Mouse (Mus musculus): ENCODE data around the gene Me1.

Me1 gene

DNA sequence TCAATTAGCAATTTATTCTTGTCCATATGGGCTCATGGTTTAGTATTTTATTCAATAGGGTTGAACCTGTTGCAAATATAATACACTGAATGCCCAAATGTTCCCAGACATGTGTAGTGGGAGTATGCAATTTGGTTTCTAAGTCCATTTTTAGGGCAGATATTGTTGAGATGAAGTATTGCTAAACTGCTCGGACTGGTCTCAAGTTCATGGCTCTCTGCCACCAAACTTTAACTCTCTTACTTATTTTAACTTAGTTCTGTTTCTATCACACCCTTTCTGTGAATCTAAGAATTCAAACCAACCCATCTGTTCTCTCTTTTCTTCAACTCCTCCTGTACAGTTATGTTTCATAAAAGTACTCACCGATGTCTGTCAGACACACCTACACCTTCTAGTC lies 35.4 kb downstream of the Me1 start:
- no peak for DNase-seq (ENCODE audit: low read depth, low spot score)

DNA sequence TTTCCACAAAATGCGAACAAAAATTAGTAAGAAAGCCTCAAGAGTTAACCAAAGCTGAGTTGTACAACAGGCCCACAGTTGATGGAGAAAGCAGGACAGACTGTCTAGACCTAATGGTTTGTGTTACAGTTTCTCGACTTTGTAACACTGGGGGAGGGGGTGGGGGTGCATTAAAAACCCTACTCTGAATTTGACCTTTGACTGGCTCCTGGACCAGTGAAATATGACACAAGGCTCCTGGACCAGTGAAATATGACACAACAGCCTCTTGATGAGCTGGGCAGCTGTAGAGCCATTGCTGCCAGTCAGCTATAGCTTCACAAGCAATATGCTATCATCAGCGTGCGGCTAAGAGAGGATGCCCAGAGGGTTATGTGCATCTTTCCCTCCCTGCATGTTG lies 37.4 kb downstream of the Me1 start:
- DNase-seq (ENCODE audit: low read depth, low spot score), result no peak

DNA sequence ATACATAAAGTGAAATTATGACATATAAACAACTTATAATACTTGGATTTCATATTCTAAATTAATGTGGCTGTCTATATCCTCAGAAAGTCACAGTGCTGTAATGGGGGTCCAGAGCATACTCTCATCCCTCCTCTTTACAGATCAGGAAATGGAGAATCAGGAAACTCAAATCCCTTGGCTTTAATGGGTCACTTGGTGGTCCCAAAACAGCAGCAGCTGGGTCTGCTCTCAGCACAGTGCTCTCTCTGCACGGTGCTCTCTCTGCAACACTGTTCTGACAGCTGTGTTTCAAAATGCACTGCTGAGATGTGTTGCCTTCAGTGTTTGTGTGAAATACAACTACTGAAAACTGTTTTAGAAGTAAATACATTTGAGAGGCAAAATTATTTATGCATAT lies 43.6 kb downstream of the Me1 start:
- no peak for DNase-seq (ENCODE audit: low read depth, low spot score)

DNA sequence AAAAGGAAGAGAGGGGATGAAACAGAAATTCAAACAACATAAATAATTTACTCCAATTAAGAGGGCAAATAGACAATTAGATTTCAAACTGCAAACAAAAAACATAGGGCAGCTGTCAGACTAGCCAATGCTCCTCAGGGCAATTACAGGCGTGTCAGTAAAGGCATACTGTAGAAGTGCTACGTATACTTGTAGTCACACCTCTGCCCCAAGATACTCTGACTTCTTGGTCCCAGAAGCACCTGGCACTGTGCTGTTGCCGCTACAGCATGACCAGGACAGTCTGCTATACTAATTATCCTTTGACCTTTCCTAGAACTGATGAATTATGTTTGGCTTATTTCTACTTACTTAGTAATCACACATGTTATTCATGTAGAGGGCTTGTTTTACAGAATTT lies 44.5 kb downstream of the Me1 start:
- DNase-seq (ENCODE audit: low read depth, low spot score), result no peak

DNA sequence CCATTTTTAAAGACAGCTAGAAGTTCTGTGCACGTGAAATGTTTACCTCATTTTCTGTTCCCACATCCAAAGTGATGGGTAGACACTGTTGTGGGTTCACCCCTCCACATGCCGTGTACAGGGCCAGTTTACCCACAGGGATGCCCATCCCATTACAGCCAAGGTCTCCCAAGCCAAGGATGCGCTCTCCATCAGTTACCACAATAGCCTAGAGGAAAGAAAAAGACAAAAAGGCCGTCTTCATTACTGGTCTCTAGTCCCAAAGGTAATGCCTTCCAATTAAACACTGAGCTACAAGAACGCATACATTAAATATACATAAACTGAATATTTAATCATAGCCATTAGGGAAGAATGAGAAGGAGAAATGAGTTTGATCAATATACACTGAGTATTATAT lies 44.9 kb downstream of the Me1 start:
- DNase-seq (ENCODE audit: low read depth, low spot score), result no peak

DNA sequence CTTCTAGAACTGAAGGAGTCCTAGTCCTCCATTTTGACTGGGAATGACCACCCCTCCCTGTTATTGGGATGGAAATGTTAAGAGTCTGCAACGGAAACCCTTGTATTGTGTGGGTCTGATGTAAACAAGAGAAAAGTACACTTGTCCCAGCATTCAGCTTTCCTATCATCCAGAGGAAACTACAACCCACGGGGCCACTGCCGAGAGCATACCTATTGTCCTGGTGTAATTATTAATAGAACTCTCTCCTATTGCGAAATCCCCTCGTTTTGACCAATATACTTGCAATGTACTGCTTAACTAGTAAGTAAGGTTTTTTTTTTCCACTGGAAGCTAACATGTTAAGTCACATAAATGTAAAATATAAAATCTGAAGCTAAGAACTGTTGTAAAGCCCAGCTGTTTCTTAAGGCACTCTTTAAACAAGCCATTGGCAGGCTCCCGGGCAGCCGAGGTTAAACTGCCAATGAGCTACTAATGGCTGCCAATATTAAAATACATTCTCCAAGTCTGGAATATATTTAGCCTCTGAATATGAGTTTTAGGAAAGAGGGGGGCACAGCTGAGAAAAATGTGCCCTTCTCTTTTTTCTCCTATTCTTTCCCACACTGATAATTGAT lies 47.7 kb downstream of the Me1 start:
- no peak for DNase-seq (ENCODE audit: low read depth, low spot score)

DNA sequence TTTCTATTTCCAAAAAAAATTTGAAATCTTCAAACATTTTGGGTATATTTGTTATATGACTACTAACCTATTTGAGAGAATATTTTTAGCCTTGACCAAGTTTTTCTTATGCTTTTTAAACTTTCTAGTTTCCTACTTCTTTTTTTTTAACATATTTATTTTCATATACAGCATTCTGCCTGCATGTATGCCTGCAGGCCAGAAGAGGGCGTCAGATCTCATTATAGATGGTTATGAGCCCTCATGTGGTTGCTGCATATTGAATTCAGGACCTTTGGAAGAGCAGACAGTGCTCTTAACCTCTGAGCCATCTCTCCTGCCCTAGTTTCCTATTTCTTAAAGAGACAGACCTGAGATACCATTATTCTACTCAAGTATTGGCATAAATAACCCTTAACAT lies 48.9 kb downstream of the Me1 start:
- DNase-seq (ENCODE audit: low read depth, low spot score), result peak; percentile 11

DNA sequence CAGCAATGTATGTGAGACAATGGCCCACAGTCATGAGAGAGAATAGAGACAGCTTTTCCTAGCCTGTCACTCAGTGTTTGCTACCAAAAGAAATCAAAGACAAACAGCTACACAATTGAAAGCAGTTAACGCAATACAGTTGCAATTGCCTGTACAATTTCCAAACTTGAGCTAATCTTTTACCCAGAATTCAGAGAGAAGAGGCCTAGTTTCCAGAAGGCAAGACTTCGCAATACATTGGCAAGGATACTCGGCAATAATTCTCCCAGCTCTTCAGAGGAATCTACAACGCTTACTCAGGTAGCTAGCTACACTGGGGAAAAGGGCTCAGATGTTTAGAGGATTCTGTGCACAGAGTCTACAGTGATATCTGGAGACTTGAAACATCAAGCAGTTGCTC lies 52.3 kb downstream of the Me1 start:
- no peak for DNase-seq (ENCODE audit: low read depth, low spot score)

DNA sequence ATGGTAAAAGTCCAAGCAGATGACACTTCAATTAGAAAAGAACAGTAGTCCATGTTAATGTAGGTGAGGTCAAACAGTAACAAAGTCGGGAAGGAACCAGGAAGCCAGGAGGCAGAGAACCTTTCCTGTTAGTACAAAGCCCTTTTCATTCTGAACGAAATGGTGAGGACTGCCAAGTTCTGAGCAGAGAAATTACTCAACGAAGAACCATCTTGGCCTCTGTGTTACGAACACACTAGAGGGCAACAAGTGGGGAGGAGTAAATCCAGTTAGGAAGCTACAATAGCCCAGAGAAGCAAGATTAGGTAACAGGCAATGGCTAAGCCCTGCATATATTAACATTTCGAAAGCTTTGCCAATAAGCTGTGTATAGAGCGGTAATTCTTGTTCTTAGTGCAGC lies 57.0 kb downstream of the Me1 start:
- no peak for DNase-seq (ENCODE audit: low read depth, low spot score)

DNA sequence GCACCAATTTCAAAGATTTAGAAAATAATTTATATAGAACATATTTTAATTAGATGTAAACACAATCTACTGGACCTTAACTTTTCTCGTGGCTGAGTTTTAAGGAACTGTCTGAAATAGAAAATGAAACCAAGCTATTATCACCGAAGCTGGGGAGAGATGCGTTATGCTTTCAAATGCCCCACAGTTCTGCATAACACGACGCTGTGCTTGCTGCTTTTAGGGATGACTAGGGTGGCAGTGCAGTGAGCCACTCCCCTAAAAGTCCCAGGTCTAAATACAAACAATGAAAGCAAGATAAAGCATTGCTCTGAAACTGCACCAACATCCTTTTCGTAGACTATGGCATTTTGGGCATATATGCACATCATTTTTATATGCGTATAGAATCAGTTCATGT lies 64.6 kb downstream of the Me1 start:
- DNase-seq (ENCODE audit: low read depth, low spot score), result no peak

DNA sequence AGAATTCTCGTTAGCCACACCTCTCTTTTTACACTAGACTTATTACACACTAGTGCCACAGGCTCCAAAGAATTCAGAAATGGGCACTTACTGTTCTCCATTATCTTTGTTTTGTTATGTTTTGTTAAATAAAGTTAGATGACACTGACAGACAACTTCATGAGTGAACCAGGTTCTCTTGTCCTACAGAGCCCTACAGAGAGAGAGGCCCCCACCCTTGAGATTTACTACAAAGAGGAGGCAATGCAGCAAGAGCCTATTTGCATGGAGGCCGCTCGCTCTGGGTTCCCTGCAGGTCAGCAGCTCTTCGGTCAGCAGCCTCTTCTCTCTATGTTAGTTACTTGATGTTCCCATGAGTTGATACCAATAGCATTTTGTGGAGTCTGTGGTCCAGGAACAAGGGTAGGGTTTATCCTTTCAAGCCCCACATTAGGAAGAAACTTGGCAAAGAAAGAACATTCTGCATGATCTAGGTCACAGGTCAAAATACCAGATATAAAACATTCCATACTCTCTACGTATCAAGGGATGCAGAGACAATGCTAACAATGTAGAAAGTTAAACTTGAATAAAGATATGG lies 65.3 kb downstream of the Me1 start:
- no peak for DNase-seq (ENCODE audit: low read depth, low spot score)

DNA sequence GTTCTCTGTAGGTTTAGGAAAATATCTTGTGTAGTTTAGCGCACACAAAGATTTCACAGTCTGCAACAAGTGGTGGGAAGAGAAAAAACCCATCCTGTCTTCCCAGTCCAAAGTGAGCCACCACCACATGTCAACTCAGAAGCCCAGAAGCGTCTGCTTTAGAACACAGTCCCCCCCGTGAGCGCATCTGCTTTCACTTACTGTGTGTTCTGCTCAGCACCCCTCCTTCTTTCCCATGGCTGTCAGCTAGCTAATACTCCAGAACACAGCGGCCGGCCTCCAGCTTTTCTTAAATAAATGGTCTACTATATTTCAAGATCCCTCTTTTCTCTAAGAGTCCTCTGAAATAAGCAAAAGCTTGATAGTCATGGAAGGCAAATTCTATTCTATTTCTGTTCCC lies 66.4 kb downstream of the Me1 start:
- DNase-seq (ENCODE audit: low read depth, low spot score), result no peak

DNA sequence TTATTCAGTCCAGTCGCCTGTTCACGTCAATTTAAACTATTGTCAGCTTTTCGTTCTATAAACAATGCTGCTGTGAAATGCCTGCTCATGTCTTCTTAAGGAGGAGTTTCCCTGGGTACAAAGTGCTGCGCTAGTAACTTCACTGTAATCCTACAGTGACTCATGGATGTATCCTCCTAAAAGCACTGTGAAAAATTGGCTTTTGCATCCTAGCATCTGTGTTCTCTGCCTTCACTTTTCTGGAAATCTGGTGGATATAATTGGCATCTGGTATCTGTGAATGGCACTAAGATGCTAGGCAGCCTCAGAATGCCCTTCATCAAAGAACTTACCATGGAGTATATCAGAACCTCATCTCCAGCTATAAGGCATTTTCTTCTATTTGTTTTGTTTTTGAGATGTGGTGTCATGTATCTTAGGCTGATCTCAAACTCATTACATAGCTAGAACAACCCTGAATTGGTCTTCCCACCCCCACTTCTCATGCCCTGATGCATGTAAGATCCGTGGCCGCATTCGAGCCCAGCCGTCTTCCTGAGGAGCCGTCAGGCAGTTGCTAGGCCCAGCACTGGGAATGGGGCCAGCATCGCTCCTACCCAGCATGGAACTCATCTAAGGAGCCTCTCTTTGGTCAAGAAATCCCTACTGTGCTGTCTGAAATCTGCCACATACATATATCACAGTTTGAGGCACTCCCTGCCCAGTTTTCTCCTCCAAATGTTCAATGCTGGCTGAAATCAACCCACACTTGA lies 67.8 kb downstream of the Me1 start:
- DNase-seq (ENCODE audit: low read depth, low spot score), result no peak

DNA sequence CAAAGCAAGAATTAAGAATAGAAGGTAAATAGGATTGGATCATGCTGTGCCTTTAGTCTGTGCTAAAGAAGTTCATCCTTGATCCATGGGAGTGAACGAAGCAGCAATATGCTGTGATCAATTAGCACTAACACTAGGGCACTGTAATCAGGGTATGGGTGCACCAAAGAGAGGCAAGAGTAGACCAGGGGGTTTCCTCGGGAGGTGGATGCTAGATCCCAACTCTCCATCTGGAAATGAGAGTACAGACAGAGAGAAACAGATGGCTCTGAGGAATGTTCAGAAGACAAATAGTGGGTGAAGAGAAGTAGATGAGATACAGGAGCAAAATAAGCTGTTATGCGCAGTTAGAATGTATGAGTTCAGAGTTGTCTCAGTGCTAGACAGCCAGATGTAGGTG lies 68.8 kb downstream of the Me1 start:
- no peak for DNase-seq (ENCODE audit: low read depth, low spot score)

DNA sequence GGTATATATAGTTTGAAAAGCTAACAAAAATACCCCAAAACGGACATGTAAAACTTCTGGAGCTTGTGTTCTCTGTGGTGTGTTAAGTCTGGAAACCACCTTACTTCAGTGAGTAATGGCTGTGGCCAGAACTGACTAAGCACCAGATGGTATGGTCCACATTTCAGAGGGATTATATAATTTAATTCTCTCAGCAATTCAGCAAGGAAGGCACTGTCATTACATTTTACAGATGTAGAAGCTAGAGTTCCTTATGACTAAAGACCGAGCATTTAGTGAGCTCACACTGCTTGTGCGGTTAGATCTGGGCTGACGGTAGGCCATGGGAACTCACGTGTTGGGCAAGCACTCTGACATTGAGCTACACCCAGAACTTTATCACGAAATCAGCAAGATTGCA lies 71.0 kb downstream of the Me1 start:
- no peak for DNase-seq (ENCODE audit: low read depth, low spot score)

DNA sequence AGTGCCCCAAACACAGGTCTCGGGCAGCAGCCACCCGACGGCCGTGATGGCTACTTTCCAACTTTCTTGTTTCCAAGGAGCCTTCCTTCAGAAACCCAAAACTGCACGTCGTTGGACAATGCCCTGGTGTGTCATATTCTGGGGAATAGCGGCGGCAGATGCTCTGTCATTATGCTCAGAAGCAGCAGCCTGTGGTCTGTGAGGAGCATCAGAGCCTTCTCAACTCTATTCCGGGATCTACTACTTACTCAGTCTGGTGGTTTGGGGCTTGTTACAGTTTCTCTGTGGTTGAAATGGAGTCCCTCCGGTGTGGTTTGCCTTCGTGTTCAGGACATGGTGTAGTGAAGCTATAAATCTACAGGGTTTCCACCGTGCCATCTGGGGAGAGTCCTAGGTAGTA lies 71.7 kb downstream of the Me1 start:
- DNase-seq (ENCODE audit: low read depth, low spot score), result no peak

DNA sequence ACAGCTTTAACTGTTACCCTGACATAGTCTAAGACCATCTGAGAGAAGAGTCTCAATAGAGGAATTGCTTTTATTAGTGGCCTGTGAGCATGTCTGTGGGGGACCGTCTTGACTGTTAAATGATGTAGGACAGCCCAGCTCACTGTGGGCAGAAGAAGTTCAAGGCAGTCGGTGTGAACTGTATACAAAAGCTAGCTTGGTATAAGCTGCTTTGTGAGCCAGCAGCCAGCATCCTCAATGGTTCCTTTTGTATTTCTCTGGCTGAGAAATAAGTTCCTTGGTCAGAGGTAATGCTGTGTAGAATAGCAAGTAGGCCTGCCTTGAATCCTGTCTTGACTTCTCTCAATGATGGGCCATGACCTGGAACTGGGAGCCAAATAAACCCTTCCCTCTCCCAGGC lies 73.7 kb downstream of the Me1 start:
- DNase-seq (ENCODE audit: low read depth, low spot score), result no peak

DNA sequence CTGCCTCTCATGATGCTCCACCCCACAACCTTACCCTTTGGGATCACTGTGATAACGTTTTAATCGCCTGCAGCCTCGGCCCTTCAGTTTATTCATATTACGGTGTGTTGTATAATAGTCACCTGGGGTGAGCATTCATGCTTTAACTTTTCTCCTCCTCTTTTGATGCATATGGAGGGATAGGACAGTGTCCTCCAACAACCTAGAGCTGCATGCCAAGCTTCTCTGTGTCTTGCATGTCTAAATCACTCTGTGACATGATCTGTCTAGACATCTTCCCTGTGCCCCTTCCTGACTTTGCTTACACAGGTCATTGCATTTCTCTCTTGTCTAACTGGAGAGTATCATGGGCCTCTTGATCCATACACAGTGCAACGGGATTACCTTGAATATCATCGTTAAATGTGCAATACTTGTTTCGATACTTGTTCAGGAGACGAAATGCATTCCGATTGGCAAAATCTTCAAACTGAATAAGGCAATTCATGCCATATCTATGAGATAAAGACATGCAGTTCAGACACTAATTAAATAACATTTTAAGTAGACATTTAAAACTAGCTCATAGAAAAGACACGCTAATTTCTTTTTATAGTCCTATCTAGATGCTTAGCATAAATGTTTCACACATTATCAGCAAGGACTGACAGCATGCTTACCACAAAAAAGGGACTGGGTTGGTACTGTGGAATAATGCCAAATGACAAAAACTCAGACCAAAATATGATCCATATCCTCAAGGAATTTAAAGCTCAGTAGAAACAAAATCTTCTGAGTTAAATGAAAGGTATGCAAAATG lies 76.2 kb downstream of the Me1 start:
- DNase-seq (ENCODE audit: low read depth, low spot score), result no peak

DNA sequence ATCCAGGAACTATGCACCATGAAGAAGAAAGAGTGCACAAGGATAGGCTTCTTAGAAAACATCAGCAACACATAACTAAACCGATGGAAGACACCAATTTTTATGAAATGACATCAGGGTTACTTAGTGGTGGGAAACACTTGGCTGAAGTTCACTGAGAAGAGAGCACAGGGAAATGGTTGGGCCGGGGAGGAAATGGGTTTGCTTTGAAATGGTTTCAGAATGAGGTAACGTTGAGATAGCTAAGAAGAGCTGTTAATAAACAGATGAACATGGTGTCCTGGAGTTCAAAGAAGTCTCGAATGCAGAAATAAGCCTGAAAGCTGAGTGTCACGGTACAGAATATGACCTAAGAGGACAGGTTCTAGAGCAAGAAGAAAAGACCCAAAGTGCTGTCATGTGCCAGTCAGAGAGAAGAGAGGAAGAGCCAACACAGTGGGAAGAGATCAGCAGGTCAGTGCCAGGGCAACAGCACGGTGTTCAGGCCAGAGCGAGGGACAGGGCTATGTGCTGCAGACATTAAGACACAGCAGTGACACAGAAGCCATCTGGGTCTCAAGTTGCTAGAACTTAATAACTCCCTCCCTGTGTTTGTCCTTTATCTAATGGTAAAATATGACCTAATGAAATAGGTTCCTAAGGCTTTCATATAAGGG lies 77.8 kb downstream of the Me1 start:
- no peak for DNase-seq (ENCODE audit: low read depth, low spot score)

DNA sequence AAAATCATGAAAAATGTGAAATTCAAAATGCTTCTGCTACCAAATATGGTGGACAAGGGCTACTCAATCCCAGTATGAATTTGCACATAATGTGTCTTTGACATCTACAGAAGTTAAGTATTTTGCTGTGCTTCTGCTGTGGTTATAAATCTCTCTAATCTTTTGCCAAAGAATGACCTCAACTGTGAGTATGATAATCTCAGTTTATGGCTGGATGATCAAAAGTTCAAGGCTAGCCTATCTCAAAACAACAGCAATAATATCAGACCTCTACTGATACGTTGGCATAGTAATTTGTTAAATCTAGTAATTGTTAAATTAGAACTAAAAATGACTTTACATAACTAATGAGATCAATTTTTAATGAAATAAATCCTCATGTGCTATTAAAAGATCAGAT lies 80.0 kb downstream of the Me1 start:
- no peak for DNase-seq (ENCODE audit: low read depth, low spot score)

DNA sequence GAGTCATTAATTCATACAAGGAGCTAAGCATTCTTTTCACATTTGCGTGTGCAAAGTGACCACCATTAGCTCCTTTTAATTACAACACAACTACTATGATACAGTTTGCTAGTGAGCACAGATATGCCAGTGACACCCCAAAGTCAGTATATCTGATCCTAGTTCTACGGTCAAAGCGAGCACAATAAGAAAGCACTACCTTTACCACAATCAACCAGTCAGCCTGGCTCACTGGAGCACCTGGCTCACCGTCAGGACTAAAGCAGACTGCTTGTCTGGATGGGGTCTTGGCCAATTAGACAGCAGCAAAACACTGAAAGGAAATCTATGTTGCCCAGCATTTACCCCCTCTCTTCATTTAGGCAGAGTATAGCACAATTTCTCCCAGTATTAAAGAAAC lies 83.7 kb downstream of the Me1 start:
- DNase-seq (ENCODE audit: low read depth, low spot score), result no peak

DNA sequence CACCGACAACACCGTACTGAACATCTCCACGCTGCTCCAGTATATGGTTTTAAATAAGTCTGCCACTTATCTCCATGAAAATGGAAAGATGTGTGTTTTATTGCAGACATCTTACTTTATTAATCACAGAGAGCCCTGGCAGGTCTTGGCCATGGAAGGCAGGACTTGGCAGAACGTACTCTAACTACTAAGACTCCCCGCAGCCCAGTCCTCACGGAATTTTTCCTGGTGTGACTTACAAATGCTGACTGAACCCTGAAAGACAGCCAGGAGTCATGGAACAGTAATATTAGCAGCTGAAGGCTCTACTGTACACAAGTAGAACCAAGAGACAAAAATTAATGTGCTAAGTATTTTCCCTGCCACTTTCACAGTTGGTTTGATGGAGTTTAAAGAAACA lies 90.0 kb downstream of the Me1 start:
- no peak for DNase-seq (ENCODE audit: low read depth, low spot score)

All from WW6 (cell line).